Mouse (Mus musculus) spleen, adult 2 months (tissue): ENCODE data around the gene Fam186a. TPM values are rescaled to one million over a fixed set of nuclear protein-coding genes. Genes with fewer than 3 reads are reported as not detected.

Experiments used
- DNase-seq, 2 experiments: peaks; one replicate each; pipeline versions ENCODE4 v3.0.0 to v3.0.0-alpha.2; 2012 to 2021; ENCODE audit warnings: low spot score in 2 of 2, low read depth in 1 of 2
- H3K27ac ChIP-seq: fragments of 200-500 bp; 2 replicates; pipeline ENCODE4 v1.5.1; 2012; ENCODE audit warnings: low read length, inconsistent platforms; ENCODE audit not compliant: insufficient read depth
- H3K27me3 ChIP-seq: fragments of 200-500 bp; 2 replicates; pipeline ENCODE4 v1.6.1; 2012; ENCODE audit warnings: mild to moderate bottlenecking, moderate library complexity, low read length, inconsistent platforms; ENCODE audit not compliant: control insufficient read depth, insufficient read depth
- H3K36me3 ChIP-seq: fragments of 200-500 bp; 2 replicates; pipeline ENCODE4 v1.6.1; 2012; ENCODE audit warnings: mild to moderate bottlenecking, low read length, inconsistent platforms; ENCODE audit not compliant: control insufficient read depth, insufficient read depth
- H3K4me1 ChIP-seq: fragments of 200-500 bp; 2 replicates; pipeline ENCODE4 v1.6.1; 2011; ENCODE audit warnings: inconsistent platforms; ENCODE audit not compliant: control insufficient read depth, insufficient read depth, insufficient read length
- H3K4me3 ChIP-seq: fragments of 200-500 bp; 2 replicates; pipeline ENCODE4 v1.5.1; 2011; ENCODE audit warnings: mild to moderate bottlenecking, inconsistent platforms; ENCODE audit not compliant: insufficient read depth, insufficient read length; ENCODE audit errors: extremely low read depth
- CTCF ChIP-seq: fragments of 200-500 bp; IDR thresholded peaks from 2 replicates; pipeline ENCODE4 v1.5.1; 2011; ENCODE audit warnings: mild to moderate bottlenecking, inconsistent platforms; ENCODE audit not compliant: insufficient read depth, insufficient read length, insufficient replicate concordance; ENCODE audit errors: extremely low read depth
- POLR2A ChIP-seq: fragments of 200-500 bp; IDR thresholded peaks from 2 replicates; pipeline ENCODE4 v1.6.1; 2011; ENCODE audit warnings: low read depth, low read length, inconsistent platforms
- WGBS: fragments of 180-500 bp; shearing (Covaris S2); methylation state at CpG from one replicate; pipeline ENCODE4 v1.1.7; 2018; 5-methylcytosine and 5-hydroxymethylcytosine counted together
- polyA plus RNA-seq: library from polyadenylated mRNA; depleted of rRNA; stranded (reverse); fragments of >200 nt; gene quantifications from 2 replicates; pipeline ENCODE4 v1.2.3, GENCODE M21; 2012; rRNA removed

Fam186a gene
- polyA plus RNA-seq, result not detected in 2 replicates

DNA sequence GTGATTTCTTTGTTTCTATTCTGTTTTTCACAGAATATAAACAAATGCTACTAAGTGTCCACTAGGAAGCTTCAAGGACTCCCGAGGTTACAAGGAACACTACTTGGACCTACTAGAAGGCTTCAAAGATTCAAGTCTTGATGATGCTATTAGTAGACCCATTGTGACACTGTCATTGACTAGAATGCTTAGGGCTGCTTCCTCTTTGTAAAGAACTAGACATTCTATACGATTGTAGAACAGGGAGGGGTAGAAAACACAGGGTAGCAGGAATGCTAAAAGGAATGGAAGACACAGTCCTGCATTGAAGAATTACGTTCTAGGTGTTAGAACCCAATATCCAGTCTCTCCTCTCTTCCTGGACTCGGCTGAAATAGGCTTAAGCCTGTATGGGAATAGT lies at the start of gene Fam186a:
Gene Fam186a, minus strand, starts transcription at position 101 of the 400 bp plus-strand sequence.
- Histone ChIP-seq H3K36me3 (no peaks in the 10 kb centered on the region), H3K27ac (no peak within 1 kb of the TSS), H3K27me3 (no peaks in the 10 kb centered on the region), H3K4me1 (no peaks in the 10 kb centered on the region), H3K4me3 (no peak within 1 kb of the TSS)
- 74% methylated on average over 4 of the region's 4 CpGs for WGBS
- TF ChIP-seq CTCF, result no peak
- no peak for TF ChIP-seq POLR2A
- no peak for DNase-seq

DNA sequence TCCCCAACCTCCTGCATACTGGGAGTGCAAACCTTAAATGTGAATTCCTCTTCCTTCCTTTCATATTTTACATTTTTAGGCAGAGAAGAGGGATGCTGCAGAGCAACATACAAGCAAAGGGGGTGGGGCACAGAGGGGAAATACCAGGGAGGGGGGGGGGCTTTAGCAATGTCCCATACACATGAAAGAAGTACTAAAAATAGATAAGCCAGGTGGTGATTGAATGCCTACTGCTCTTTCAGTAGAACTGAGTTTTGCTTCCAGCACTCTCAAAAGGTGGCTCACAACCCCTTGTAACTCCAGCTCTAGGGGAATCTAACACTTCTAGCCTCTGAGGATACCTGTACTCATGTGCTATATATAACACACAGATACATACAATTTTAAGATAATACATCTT lies 39.3 kb upstream of the Fam186a start:
- TF ChIP-seq POLR2A (no peak), CTCF (no peak)
- Histone ChIP-seq H3K27me3 (no peaks in the 10 kb centered on the region), H3K36me3 (peaks cover 30% of the 10 kb centered on the region), H3K27ac (0 out of 2 replicates have a peak overlapping the region, but pooled peaks have one; percentile 42), H3K4me3 (no peak overlapping the region; the same call in 1 of the 2 replicates), H3K4me1 (peaks cover 8% of the 10 kb centered on the region; the same call in 1 of the 2 replicates)
- DNase-seq, result no peak

DNA sequence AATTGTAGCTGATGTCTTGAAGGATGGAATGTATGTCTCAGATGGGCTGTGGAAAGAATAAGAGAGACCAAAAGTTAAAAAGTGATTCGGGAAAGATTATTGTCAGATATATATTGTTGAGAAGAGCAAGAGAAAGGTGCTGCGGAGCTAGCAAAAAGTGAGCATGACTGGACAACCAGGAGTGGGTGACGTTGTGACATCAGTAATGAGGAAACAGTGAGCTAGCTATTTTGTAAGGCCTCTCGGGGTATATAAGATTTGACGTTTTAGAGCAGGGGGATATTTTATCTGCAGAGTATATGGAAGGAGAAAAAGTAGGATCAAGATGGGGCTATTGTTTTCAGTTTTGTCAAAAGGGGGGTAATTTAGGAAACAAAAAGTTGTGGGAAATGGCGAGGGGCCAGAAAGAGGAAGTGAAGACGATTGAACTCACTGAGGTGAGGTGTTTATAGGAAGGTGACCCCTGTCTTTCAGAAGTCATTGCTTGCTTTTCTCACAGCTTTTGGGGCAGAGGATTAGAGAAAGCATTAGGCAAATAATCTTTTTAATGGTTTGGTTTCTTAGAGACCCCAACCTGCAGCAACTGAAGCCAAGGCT lies 37.9 kb upstream of the Fam186a start:
- DNase-seq, result peak in 1 of 2 experiments; percentile 20
- 57% methylated on average over 7 of the region's 7 CpGs for WGBS

DNA sequence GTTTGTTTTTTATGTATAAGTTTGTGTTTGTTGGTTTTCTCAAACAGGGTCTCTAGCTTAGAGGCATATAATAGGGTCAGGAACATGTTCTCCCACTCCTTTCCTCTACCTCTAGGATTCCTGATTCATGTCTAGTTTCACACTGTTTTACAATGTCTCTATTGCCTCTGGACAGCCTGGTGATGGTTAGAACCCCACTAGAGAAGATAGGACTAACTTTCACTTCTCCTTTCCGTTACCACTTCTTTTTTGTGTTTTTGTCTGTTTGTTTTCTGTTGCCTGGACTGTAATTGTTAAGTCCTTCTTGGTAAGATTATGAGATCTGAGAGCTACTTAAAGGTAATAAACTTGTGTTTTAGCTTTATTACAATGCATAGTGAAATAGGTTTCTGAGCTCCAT lies 32.5 kb upstream of the Fam186a start:
- no peak for TF ChIP-seq CTCF
- no peak for TF ChIP-seq POLR2A

More for the DNA sequence above, 37.9 kb upstream of the Fam186a start:
- peak overlapping the region; percentile 40; the same call in 1 of the 2 replicates for H3K27ac ChIP-seq
- H3K36me3 ChIP-seq, result peaks cover 25% of the 10 kb centered on the region
- H3K27me3 ChIP-seq, result no peaks in the 10 kb centered on the region
- no peak overlapping the region for H3K4me3 ChIP-seq
- H3K4me1 ChIP-seq, result peaks cover 8% of the 10 kb centered on the region; the same call in 1 of the 2 replicates
- no peak for TF ChIP-seq POLR2A
- no peak for TF ChIP-seq CTCF

DNA sequence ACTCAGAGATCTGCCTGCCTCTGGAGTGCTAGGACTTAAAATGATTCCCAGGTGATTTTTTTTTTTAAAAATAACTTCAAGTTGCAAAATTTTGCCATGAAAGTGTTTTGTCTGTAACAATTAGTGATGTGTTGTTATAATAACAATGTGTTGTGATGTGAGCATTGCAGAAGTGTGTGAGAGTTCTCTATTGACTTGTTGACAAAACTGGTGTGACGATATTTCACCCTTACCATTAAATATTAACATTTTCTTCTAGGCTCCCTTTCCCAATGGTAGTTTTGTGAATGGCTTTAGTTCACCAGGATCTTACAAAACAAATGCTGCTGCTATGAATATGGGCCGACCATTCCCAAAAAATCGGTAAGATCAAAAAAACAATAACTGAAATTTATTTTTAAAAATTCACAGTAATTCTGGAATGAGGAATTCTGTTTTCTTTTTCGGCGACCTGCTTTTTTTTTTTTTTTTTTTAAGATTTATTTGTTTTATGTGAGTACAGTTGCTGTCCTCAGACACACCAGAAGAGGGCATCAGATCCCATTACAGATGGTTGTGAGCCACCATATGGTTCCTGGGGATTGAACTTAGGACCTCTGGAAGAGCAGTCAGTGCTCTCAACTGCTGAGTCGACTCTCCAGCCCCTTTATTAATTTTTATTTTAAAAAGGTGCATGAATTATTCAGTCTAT lies 30.4 kb upstream of the Fam186a start:
- no peaks in the 10 kb centered on the region for H3K27me3 ChIP-seq
- peaks cover 10% of the 10 kb centered on the region for H3K36me3 ChIP-seq
- peaks cover 2% of the 10 kb centered on the region; the same call in 1 of the 2 replicates for H3K4me1 ChIP-seq
- 92% methylated on average over 6 of the region's 6 CpGs for WGBS
- H3K4me3 ChIP-seq, result no peak overlapping the region
- TF ChIP-seq POLR2A, result no peak
- no peak for TF ChIP-seq CTCF
- no peak overlapping the region for H3K27ac ChIP-seq
- no peak for DNase-seq

More for the DNA sequence above, 32.5 kb upstream of the Fam186a start:
- H3K27me3 ChIP-seq, result no peaks in the 10 kb centered on the region
- H3K27ac ChIP-seq, result no peak overlapping the region
- WGBS, result 39% methylated on average over 1 of the region's 1 CpGs
- H3K4me1 ChIP-seq, result peaks cover under 1% of the 10 kb centered on the region; the same call in 1 of the 2 replicates
- peak in 1 of 2 experiments; percentile 46 for DNase-seq
- H3K4me3 ChIP-seq, result no peak overlapping the region
- H3K36me3 ChIP-seq, result peaks cover 19% of the 10 kb centered on the region

DNA sequence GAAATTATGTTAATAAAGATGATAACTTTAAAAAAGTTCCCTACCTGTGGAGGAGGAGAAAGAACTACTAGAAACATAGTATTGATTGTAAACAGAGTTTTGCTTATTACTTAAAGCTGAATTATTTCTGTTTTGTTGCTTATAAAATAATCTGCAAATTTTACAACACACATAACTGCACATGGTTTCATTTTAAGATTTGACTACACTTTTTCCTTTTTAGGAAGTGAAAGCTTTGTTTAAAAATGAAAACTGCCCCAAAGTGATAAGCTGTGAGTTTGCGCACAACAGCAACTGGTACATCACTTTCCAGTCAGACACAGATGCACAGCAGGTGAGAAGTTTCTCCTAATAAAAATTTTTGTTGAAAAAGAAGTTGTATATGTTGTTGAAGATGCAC lies 26.2 kb upstream of the Fam186a start:
- H3K27me3 ChIP-seq, result no peaks in the 10 kb centered on the region
- H3K4me1 ChIP-seq, result peaks cover 2% of the 10 kb centered on the region; the same call in 1 of the 2 replicates
- no peak for DNase-seq
- 45% methylated on average over 1 of the region's 1 CpGs for WGBS
- H3K27ac ChIP-seq, result no peak overlapping the region
- TF ChIP-seq CTCF (no peak), POLR2A (no peak)
- peaks cover 17% of the 10 kb centered on the region for H3K36me3 ChIP-seq
- no peak overlapping the region for H3K4me3 ChIP-seq

DNA sequence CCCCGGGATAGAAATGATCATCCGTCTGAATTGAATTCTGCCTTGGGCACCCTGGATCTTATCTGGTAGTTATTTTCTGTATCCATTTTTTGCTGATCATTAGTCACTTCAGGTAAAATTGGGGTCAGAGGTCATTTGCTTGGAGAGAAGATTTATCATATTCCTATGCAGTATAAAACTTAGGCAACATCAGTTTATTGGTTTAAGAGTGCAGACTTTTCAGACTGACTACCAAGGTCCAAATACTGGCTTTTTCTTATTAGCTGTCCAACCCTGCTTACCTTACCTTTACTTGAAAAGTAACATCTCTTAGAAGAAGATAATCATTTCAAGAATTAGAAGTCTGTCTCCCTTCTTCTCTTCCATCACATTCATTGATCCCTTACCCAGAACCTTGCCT lies 12.9 kb upstream of the Fam186a start:
- Histone ChIP-seq H3K4me3 (no peak overlapping the region), H3K27me3 (no peaks in the 10 kb centered on the region), H3K27ac (no peak overlapping the region), H3K36me3 (no peaks in the 10 kb centered on the region), H3K4me1 (peaks cover 2% of the 10 kb centered on the region; the same call in 1 of the 2 replicates)
- 97% methylated on average over 2 of the region's 2 CpGs for WGBS
- TF ChIP-seq CTCF (no peak), POLR2A (no peak)
- DNase-seq, result no peak
